Mouse (Mus musculus) midbrain, embryonic 15.5 days (tissue): ENCODE measurements around the gene Serpine2. TPM values are rescaled to one million over a fixed set of nuclear protein-coding genes. Genes with fewer than 3 reads are reported as not detected.

Source experiments
- ATAC-seq: fragments of 200-750 bp; cut with Nextera tagmentation; replicated peaks from 2 replicates; pipeline ENCODE4 v1.8.0; 2017; ENCODE audit warnings: moderate TSS enrichment
- H3K27ac ChIP-seq: fragments of 300-500 bp; sonication (generic); 2 replicates; pipeline ENCODE4 v1.5.1; 2015; ENCODE audit warnings: mild to moderate bottlenecking, inconsistent platforms
- H3K27me3 ChIP-seq: fragments of 300-500 bp; sonication (generic); replicated peaks from 2 replicates; pipeline ENCODE4 v1.6.1; 2015; ENCODE audit warnings: inconsistent platforms
- H3K36me3 ChIP-seq: fragments of 300-500 bp; sonication (generic); replicated peaks from 2 replicates; pipeline ENCODE4 v1.6.1; 2015; ENCODE audit warnings: inconsistent platforms
- H3K4me1 ChIP-seq: fragments of 300-500 bp; sonication (generic); 2 replicates; pipeline ENCODE4 v1.6.1; 2015; ENCODE audit warnings: inconsistent platforms
- H3K4me2 ChIP-seq: fragments of 300-500 bp; sonication (generic); 2 replicates; pipeline ENCODE4 v1.6.1; 2015; ENCODE audit warnings: inconsistent platforms, mild to moderate bottlenecking, moderate library complexity
- H3K4me3 ChIP-seq: fragments of 300-500 bp; sonication (generic); 2 replicates; pipeline ENCODE4 v1.5.1; 2015; ENCODE audit warnings: mild to moderate bottlenecking, inconsistent platforms
- H3K9ac ChIP-seq: fragments of 300-500 bp; sonication (generic); 2 replicates; pipeline ENCODE4 v1.6.1; 2015; ENCODE audit warnings: mild to moderate bottlenecking, inconsistent platforms
- H3K9me3 ChIP-seq: fragments of 300-500 bp; sonication (generic); 2 replicates; pipeline ENCODE4 v1.6.1; 2016; ENCODE audit warnings: inconsistent platforms
- WGBS: fragments of 180-500 bp; shearing (Covaris S2); methylation state at CpG from one replicate; pipeline ENCODE4 v1.1.7; 2015; ENCODE audit warnings: mixed read lengths; 5-methylcytosine and 5-hydroxymethylcytosine counted together
- polyA plus RNA-seq: library from polyadenylated mRNA; unstranded; fragments of >200 nt; fragmentation: Nextera tagmentation; extraction: Ambion mirVana; gene quantifications from 2 replicates; pipeline ENCODE4 v1.2.1, GENCODE M21; 2015

Serpine2 gene
- polyA plus RNA-seq, 1 experiment from 2014 or later: 201 TPM

DNA sequence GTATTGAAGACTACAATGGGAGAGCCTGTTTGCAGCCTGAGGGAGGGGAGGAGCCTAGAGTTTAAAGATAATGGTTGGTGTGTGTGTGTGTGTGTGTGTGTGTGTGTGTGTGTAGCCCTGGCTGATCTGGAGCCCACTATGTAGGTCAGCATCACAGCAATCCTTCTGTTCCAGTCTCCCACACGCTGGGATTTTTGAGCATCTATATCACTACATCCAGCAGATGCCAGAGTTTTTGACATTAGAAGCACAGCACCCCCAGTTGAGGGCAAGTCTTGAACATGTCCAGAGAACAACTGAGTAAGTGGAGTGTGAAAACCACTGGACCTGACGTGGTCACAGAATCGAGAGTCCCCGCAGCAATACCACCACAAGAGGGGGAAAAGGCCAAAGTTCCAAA lies 4.2 kb downstream of the Serpine2 start:
- Histone ChIP-seq H3K9me3 (no peaks in the 10 kb centered on the region), H3K4me3 (0 out of 2 replicates have a peak overlapping the region, but pooled peaks have one; percentile 2), H3K27ac (no peak overlapping the region), H3K4me1 (peaks cover 22% of the 10 kb centered on the region), H3K36me3 (no peaks in the 10 kb centered on the region), H3K4me2 (peak overlapping the region; percentile 94), H3K27me3 (peaks cover 8% of the 10 kb centered on the region; the same call in 1 of the 2 replicates), H3K9ac (no peak overlapping the region)
- 36% methylated on average over 4 of the region's 4 CpGs for WGBS
- ATAC-seq: no peak

DNA sequence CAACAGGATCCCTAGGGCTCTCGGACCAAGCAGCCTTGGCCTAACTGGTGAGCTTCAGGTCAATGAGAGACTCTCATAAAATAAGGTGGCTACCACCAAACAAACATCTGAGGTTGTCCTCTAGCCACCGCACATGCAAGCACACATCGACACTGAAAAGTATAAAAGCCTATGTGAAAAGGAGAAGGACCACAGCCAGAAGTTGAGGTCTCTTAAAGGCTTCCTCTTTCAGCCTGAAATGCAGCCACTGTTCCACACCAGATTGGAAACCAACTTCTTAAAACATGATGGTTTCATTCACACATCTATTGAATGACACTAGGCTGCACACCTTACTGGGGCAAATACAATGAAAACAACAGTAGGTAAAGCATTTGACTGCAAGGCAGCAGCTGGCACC lies 7.5 kb downstream of the Serpine2 start:
- Histone ChIP-seq H3K4me2 (no peak overlapping the region), H3K4me1 (peaks cover 4% of the 10 kb centered on the region; the same call in 1 of the 2 replicates), H3K27ac (no peak overlapping the region), H3K36me3 (no peaks in the 10 kb centered on the region), H3K9ac (no peak overlapping the region), H3K4me3 (no peak overlapping the region), H3K9me3 (no peaks in the 10 kb centered on the region), H3K27me3 (peaks cover 8% of the 10 kb centered on the region; the same call in 1 of the 2 replicates)
- 96% methylated on average over 3 of the region's 3 CpGs for WGBS
- no peak for ATAC-seq

DNA sequence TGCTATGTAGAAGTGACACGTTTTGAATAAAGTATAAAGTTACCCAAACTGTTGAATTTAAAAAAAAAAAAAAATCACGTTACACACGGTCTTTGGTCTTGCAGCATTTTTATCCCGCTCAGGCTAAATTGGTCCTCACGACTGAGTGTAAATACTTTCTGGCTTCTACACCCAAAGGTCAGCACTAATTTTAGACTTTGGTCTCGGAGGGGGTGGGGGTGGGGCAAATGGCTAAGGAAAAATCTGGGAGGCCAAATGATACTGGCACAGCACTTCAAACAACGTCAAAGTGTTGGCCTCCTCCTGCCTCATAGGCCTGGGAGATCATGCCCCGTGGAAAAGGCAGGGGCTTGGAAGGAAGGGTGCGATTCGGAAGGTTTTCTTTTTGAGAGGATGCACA lies 10.6 kb downstream of the Serpine2 start:
- WGBS: 90% methylated on average over 10 of the region's 10 CpGs
- Histone ChIP-seq H3K4me2 (no peak overlapping the region), H3K4me1 (no peaks in the 10 kb centered on the region), H3K9me3 (no peaks in the 10 kb centered on the region), H3K9ac (no peak overlapping the region), H3K27me3 (no peaks in the 10 kb centered on the region), H3K27ac (no peak overlapping the region), H3K36me3 (no peaks in the 10 kb centered on the region), H3K4me3 (no peak overlapping the region)
- ATAC-seq: no peak

DNA sequence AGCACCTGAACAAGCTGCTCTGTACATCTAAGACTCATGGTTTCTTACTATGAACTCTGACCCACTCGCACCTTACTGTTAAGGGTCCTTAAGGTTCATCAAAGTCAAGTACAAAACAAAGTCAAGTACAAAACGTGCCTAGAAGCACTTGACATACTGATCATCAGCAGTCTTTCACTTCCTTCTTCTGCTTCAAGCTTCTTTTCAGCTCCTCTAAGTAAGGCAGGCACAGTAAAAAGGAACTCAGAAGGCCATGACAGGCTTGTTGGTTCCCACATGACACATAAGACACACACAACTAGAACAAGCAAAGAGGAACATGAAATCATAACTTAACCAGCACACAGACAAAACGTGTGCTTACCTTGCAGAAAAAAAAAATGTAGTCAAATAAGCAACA lies 12.3 kb downstream of the Serpine2 start:
- Histone ChIP-seq H3K9me3 (no peaks in the 10 kb centered on the region), H3K9ac (no peak overlapping the region), H3K27me3 (no peaks in the 10 kb centered on the region), H3K36me3 (no peaks in the 10 kb centered on the region), H3K4me2 (no peak overlapping the region), H3K4me1 (no peaks in the 10 kb centered on the region), H3K27ac (no peak overlapping the region), H3K4me3 (no peak overlapping the region)
- 85% methylated on average over 3 of the region's 3 CpGs for WGBS
- no peak for ATAC-seq

DNA sequence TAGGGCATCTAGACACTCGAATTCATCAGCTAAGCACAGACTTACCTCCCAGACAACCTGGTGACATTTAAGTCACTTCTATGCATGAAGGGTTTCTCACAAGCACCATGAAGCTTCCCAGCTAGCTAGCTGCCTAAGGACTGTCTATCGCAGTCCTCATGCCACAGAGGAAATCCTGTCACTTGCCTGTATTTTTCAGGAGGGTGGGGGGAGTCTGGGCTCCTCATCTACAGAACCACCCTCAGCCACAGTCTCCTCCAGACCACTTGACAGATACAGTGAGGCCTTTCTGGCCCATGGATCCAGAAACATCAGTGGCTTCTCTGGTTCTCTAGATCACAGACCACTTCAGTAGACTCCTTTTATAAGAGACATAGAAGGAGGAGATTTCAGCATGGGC lies 14.1 kb downstream of the Serpine2 start:
- 92% methylated on average over 2 of the region's 2 CpGs for WGBS
- Histone ChIP-seq H3K4me1 (no peaks in the 10 kb centered on the region), H3K27me3 (no peaks in the 10 kb centered on the region), H3K36me3 (no peaks in the 10 kb centered on the region), H3K27ac (no peak overlapping the region), H3K9me3 (no peaks in the 10 kb centered on the region), H3K4me3 (no peak overlapping the region), H3K4me2 (no peak overlapping the region), H3K9ac (no peak overlapping the region)
- ATAC-seq: no peak

DNA sequence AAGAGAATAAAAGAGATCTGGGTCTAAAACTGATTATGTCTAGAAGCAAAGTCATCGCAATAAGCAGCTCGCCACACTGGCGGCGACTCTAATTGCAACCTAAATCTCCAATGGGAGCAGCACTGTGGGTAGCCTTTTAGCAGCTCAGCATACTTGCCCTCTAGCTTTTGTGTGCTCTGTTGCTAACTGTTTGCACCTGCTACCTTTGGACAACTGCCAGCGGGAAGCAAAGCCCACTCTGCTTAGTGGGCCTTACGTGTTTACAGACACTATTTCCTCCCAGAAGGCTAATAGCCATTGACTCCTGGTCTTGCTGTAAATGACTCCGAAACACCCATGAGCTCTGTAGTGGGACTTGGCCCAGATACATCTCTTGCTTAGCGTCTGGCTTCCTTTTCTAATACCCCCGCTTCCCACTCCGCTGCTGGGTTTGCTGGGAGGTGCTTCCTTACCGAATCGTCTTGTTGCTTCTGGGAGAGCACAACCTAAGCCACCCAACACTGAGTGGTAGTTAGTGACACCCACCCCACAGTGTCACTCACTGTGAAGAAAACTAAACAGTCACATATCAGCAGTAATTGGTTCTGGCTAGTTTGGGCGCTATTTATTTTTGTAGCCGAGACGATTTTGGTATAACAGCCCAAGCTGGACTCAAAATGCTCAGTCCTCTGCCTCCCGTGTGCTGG lies 28.1 kb downstream of the Serpine2 start:
- no peaks in the 10 kb centered on the region for H3K9me3 ChIP-seq
- no peaks in the 10 kb centered on the region for H3K36me3 ChIP-seq
- H3K4me2 ChIP-seq: no peak overlapping the region
- H3K9ac ChIP-seq: no peak overlapping the region
- WGBS: 46% methylated on average over 16 of the region's 16 CpGs
- no peaks in the 10 kb centered on the region for H3K27me3 ChIP-seq
- ATAC-seq: peak; percentile 92
- H3K4me3 ChIP-seq: no peak overlapping the region
- H3K27ac ChIP-seq: peak overlapping the region; percentile 17; the same call in 1 of the 2 replicates
- peaks cover 6% of the 10 kb centered on the region; the same call in 1 of the 2 replicates for H3K4me1 ChIP-seq

DNA sequence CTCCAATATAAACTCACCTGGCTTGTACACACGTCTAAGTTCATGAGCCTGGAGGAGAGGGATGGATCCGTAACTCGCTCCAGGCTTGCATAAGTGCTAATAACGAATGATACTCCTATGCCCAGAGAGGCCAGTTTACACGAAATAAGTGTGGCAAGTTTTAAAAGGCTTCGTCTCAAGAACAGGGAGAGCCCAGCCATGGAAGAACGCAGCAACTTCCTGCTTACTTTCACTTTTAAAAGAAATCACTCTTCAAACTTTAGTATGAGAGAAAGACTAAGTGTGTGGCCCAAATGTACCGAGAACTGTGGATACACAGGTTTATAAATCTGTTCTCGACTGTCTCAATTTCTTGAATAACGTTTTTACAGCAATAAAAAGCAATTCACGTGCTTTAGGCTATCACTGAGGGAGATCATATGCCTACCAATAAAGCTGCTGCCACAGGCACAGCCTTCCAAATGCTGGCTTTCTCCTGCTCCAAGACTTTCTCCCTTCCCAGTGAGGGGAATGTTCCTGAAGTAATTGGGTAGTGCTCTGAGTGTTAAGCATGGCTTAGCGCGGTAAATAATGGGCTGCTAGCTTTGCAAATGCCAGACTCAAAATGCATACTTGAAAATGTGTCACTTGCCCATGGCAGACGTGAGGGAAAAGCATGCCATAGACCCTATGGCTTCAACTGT lies 36.9 kb downstream of the Serpine2 start:
- H3K9ac ChIP-seq: no peak overlapping the region
- no peaks in the 10 kb centered on the region for H3K9me3 ChIP-seq
- H3K4me2 ChIP-seq: no peak overlapping the region
- no peak overlapping the region for H3K4me3 ChIP-seq
- no peak overlapping the region for H3K27ac ChIP-seq
- H3K4me1 ChIP-seq: peaks cover 4% of the 10 kb centered on the region; the same call in 1 of the 2 replicates
- 77% methylated on average over 14 of the region's 14 CpGs for WGBS
- ATAC-seq: no peak
- no peaks in the 10 kb centered on the region; the same call in 1 of the 2 replicates for H3K36me3 ChIP-seq
- H3K27me3 ChIP-seq: no peaks in the 10 kb centered on the region

DNA sequence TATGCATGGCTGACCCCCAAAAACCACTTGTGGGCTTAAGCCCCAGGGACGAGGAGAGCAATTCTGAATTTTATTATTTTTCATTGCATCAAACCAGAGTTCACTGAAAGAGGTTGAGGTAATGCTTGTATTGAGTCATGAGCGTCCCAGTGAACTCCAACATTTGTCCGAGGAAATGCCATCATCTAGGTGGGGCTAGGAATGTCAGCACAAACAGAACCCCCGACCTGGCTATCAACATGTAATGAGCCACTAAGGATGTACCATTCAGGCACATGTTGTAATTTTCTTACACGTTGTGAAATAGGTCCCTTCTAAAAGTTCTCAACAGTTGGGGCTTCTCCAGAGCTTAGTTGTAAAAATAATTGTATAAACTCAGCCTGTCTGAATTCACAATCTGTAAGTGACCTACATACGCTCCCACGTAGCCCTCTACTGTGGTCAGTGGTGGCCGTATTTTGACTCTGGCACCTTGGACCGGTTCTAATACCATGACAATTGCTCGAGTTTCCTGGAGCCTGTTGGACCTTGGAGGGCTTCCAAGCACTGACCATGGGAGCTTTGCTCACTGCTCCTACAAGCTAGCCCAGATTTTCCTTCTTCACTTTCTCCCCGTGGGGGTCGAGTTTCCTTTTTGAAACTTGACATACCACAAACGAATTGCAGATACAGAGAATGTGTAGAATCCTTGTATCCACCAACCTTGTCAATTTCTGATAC lies 38.0 kb downstream of the Serpine2 start:
- no peak for ATAC-seq
- H3K9ac ChIP-seq: no peak overlapping the region
- peaks cover 4% of the 10 kb centered on the region; the same call in 1 of the 2 replicates for H3K4me1 ChIP-seq
- no peaks in the 10 kb centered on the region for H3K9me3 ChIP-seq
- H3K36me3 ChIP-seq: no peaks in the 10 kb centered on the region; the same call in 1 of the 2 replicates
- H3K4me2 ChIP-seq: no peak overlapping the region
- no peak overlapping the region for H3K27ac ChIP-seq
- H3K27me3 ChIP-seq: no peaks in the 10 kb centered on the region
- no peak overlapping the region for H3K4me3 ChIP-seq
- 80% methylated on average over 13 of the region's 13 CpGs for WGBS

DNA sequence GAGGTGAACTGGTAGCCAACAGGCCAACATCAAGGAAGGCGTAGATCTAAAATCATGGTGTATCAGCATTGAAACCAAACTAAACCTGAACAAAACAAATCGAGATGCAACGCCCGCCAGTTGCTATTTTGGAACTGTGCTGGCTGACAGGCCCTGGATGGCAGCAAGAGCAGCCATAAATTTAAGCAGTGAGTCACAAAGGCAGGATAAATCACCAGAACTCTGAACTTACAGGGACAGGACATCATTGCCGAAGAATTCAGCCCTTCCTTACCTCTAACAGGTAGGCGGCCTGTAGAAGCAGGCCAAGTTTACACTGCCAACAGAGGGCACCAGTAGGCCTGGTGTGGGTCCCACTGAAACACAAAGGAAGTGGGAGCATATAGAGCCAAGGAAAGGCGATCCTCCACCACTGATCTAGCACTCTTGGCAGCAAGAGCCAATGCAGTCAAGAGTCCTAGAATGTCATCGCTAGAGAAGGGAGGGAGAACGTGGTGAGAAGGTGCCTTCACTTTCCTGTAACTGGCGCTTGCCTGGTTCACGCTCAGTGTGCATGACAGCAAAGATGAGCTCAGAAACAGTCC lies 41.6 kb downstream of the Serpine2 start:
- H3K27me3 ChIP-seq: no peaks in the 10 kb centered on the region
- no peak overlapping the region for H3K4me3 ChIP-seq
- 96% methylated on average over 11 of the region's 11 CpGs for WGBS
- H3K9ac ChIP-seq: no peak overlapping the region
- ATAC-seq: no peak
- no peaks in the 10 kb centered on the region; the same call in 1 of the 2 replicates for H3K36me3 ChIP-seq
- H3K9me3 ChIP-seq: no peaks in the 10 kb centered on the region
- H3K4me2 ChIP-seq: no peak overlapping the region
- no peak overlapping the region for H3K27ac ChIP-seq
- H3K4me1 ChIP-seq: no peaks in the 10 kb centered on the region

DNA sequence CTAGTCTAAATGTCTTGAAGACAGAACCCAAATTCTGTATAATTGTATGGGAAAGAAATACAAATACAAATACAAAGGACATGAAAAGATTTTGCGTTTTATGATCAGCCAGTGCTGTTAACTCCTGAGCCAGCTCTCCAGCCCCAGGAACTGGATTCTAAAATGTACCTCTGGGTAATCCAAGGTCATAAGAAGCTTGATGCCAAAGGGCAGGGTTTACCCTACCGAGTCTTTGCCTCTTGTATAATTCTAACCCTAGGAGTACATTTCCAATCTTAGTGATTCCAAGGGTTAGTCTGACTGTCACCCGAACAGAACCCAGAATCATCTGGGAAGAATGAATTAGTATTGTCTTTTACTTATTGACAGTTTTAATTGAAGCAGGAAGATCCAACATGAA lies 45.5 kb downstream of the Serpine2 start:
- H3K4me1 ChIP-seq: no peaks in the 10 kb centered on the region
- WGBS: 94% methylated on average over 3 of the region's 3 CpGs
- no peak overlapping the region for H3K4me3 ChIP-seq
- no peak overlapping the region for H3K9ac ChIP-seq
- no peaks in the 10 kb centered on the region for H3K27me3 ChIP-seq
- no peaks in the 10 kb centered on the region for H3K9me3 ChIP-seq
- H3K4me2 ChIP-seq: no peak overlapping the region
- ATAC-seq: no peak
- H3K36me3 ChIP-seq: no peaks in the 10 kb centered on the region
- no peak overlapping the region for H3K27ac ChIP-seq

DNA sequence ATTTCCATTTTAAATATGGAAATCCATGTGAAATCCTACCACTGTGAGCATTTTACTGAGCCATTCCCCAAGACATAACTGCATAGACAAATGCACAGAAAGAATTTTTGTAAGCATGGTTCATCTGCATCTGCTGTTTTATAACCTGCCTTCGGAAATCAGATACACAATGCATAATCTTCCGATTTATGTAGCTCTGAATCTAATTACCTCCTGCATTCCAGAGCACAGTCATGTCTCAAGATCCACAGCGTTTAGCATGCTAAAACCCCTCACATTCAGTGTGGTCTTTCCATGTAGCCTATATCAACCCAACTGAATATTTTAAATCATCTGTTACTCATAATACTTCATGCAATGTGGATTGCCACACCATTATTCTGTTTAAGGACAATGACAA lies 51.5 kb downstream of the Serpine2 start:
- WGBS: 78% methylated on average over 3 of the region's 3 CpGs
- no peak overlapping the region for H3K4me2 ChIP-seq
- H3K36me3 ChIP-seq: no peaks in the 10 kb centered on the region
- no peaks in the 10 kb centered on the region for H3K27me3 ChIP-seq
- ATAC-seq: no peak
- H3K9ac ChIP-seq: no peak overlapping the region
- no peaks in the 10 kb centered on the region for H3K4me1 ChIP-seq
- no peak overlapping the region for H3K27ac ChIP-seq
- no peaks in the 10 kb centered on the region for H3K9me3 ChIP-seq
- H3K4me3 ChIP-seq: no peak overlapping the region

DNA sequence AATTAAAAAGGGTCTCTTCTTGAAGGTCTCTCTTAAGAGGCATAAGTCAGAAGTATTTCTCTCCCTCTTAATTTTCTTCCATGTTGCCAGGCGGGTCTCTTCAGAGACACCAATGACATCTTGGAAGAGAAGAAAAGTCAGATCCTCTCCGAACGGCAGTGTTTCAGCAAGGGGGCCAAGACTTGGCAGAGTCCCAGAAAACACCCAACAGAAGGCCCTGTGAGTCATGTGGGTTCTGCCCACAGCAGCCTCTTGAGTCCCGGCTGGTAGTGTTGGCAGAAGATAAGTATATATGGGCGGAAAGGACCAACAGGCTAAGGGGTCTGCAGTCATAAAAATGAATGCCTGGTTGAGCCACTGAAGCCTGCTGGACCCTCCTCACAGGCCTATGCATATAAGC lies 54.1 kb downstream of the Serpine2 start:
- WGBS: 75% methylated on average over 5 of the region's 5 CpGs

More for the DNA sequence above, 54.1 kb downstream of the Serpine2 start:
- Histone ChIP-seq H3K4me3 (no peak overlapping the region), H3K27me3 (no peaks in the 10 kb centered on the region), H3K4me1 (no peaks in the 10 kb centered on the region), H3K9ac (no peak overlapping the region), H3K4me2 (no peak overlapping the region), H3K9me3 (no peaks in the 10 kb centered on the region), H3K27ac (no peak overlapping the region), H3K36me3 (no peaks in the 10 kb centered on the region)
- no peak; the same call in 1 of the 2 replicates for ATAC-seq
